ENCODE assay signal across 21 mouse cellular contexts in the genomic region with DNA sequence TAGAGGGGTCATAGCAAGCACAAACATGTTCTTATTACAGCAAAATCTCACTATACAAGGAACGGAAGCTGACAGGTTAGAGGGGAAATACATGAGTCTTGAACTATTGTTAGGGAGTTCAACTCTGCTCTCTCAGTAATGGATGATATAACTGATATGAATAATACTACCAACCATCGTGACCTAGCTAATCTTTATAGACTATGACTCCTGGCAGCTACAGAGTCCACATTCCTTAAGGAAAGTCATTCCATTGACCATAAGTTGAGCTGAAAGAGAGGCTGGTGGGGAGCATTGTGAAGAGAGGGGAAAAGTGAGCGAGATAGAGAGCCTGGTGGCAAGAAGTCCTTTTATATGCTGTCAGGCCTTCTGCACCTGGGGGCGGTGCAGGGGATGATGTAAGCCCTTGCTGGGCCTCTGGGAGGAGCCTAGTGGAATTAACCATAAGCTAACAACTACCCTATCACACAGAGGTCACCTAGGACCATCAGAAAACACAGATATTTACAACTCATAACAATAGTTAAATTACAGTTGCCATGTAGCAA.
"Had no signal": no experiment of that assay in that cellular context is flagged by ENCODE, and none has a peak within 500 bp of the region (broad histone marks: within the 10 kb centered on the region; RNA-seq: fewer than 3 reads in every experiment).

No protein-coding gene starts in this region.

- H3K27me3 ChIP-seq: lung, embryonic 15.5 days; midbrain, embryonic 12.5 days; neural tube, embryonic 13.5 days; neural tube, embryonic 15.5 days had no signal

- H3K36me3 ChIP-seq: lung, embryonic 15.5 days; midbrain, embryonic 10.5 days; midbrain, embryonic 12.5 days; neural tube, embryonic 13.5 days; neural tube, embryonic 15.5 days had no signal

- H3K9me3 ChIP-seq: lung, embryonic 15.5 days; midbrain, embryonic 10.5 days; midbrain, embryonic 12.5 days; neural tube, embryonic 13.5 days; neural tube, embryonic 15.5 days had no signal

- DNase-seq: lung, adult 18-20 months; lung, postnatal 14 days; lung, postnatal 36 days; midbrain, embryonic 14.5 days; retina, postnatal 1 day; right cerebral cortex, adult 18-20 months; right cerebral cortex, postnatal 25 days; right cerebral cortex, postnatal 4 days; spleen, adult 18-20 months; thymus, adult 18-20 months; thymus, postnatal 14 days; thymus, postnatal 36 days had no signal

- ATAC-seq: lung, postnatal 0 days; midbrain, embryonic 16.5 days had no signal

- H3K9ac ChIP-seq: lung, embryonic 15.5 days; midbrain, embryonic 12.5 days; neural tube, embryonic 13.5 days; neural tube, embryonic 15.5 days had no signal

- H3K4me1 ChIP-seq: lung, embryonic 15.5 days; midbrain, embryonic 10.5 days; midbrain, embryonic 12.5 days; neural tube, embryonic 13.5 days; neural tube, embryonic 15.5 days had no signal

- H3K4me3 ChIP-seq: lung, embryonic 15.5 days; midbrain, embryonic 10.5 days; midbrain, embryonic 12.5 days; myocyte; neural tube, embryonic 13.5 days; neural tube, embryonic 15.5 days had no signal

- H3K27ac ChIP-seq: lung, embryonic 15.5 days; macrophage; midbrain, embryonic 10.5 days; midbrain, embryonic 12.5 days; neural tube, embryonic 13.5 days; neural tube, embryonic 15.5 days had no signal

- H3K4me2 ChIP-seq: lung, embryonic 15.5 days; midbrain, embryonic 12.5 days; neural tube, embryonic 13.5 days; neural tube, embryonic 15.5 days had no signal
